Mouse (Mus musculus) ovary, postnatal 10 days (tissue): Measurements from ENCODE around the gene Fggy.

Experiments
- DNase-seq: peaks from one replicate; pipeline ENCODE4 v3.0.0; 2022; ENCODE audit warnings: low spot score

The Fggy gene

GRCm38 (mm10) chr4:95666284-95666889, 109.1 kb downstream of the Fggy start:
- DNase-seq: no peak

GRCm38 (mm10) chr4:95666896-95667295, 109.6 kb downstream of the Fggy start:
- no peak for DNase-seq

GRCm38 (mm10) chr4:95667595-95667994, 110.3 kb downstream of the Fggy start:
- no peak for DNase-seq

GRCm38 (mm10) chr4:95668543-95668942, 111.2 kb downstream of the Fggy start:
- no peak for DNase-seq

DNA sequence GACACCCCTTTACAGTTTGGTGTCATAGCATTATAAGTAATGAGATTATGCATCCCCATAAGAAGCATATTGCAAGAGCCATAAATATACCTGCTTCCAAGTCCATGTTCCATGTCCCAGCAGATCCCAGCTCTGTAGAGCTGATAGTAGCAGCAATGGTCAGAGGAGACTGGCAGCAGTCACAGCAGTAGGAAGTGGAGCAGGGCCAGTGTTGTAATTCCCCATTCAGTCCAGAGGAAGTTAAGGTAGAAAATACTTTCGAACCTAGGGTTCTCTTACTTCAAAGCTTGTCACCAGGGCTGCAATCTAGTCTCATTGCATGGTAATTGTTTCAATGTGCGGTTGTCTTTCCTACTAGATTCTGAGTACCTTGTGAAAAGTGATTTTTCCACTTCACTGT, 112.0 kb downstream of the Fggy start:
- no peak for DNase-seq

DNA sequence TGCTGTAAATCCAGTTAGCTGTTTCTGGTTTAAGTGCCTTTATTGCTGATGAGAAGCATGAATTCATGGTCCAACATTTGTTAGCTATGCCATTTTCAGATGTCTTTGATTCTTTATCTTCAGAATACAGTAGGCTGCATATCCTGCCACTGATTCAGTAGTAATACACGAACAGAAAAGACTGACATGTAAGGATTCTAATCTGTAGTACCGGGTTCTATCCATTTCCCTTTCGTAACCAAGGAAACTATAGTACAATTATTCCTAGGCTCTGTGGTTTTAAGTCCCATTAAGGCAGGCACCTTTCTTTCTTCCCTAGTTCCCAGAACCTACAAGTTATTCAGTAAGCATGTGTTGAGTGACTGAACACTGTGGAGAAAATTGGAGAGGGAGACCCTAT, 113.3 kb downstream of the Fggy start:
- DNase-seq: no peak

- no peak for DNase-seq
Observed at GRCm38 (mm10) chr4:95672039-95672438, 114.7 kb downstream of the Fggy start.

DNA sequence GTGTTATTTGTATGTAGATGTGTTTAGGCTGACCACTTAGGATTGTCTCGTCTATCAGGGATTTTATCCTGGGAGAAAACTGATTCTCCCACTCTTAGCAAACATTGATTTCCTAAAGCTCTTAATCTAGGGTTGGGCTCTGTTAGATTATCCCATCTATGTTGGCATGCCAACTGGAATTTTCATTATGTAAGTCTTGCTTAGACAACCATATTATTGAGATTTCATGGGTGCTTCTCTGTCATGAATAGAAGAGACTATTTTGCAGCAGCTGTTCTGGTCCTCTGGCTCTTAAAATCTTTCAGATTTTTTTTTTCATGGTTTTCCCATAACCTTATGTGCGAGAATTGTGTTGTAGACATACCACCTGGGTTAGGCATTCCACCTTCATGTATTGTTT, 119.1 kb downstream of the Fggy start:
- no peak for DNase-seq

DNA sequence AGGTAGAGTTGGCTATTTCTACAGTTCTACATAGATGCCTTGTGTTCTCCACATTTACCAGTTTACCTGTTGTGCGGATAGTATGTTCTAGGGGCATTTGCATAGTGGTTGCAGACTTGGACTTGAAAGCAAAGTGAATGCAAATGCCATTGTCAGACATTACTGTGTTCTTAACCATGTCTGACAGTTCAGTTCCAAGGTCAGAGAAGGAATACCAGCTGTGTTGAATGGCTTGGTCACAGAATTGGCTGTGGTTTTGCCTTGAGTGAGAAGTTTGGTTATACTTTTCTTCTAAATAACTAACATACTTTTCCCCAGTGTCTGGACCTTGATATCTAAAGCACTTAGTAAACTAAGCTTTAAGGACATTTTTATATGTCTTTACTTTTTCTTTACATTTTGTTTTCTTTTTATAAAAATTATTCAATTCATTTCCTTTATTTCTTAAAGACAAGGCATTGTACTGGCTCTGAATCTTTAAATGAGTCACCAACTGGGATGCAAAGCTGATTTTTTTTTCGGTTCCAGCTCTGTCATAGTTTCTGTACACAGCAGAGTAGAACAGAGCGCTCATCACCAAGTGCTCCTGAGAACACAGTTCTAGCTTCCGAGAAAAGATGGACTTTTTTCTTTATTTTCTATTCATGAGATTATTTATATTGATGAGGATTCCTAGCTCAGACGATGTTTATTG, 123.6 kb downstream of the Fggy start:
- no peak for DNase-seq

DNA sequence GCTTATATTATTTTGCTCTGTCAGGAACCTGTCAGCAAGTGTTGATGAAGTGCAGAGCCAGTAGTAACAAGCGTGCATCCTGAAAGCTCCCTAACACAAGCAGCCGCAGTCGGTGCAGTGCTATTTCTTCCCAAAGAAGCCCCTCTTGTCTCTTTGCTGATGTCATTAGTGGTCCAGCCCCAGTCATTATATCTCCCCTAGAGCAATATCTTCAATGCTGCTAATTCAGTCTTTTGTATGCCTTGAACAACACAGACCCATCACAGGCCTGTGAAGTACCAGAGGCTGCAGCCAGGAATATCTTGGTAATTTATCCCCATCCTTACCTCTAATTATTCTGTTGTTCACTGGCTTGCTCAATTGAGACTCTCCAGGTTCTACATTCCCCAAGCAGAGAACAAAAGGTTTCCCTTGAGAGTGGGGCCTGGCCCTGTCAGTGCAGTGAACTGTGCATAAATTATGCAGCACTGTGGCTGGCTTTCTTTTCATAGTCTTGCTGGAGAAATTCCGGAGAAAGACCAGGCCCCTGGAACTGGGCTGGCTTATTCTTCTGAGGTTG, 127.3 kb downstream of the Fggy start:
- no peak for DNase-seq

- no peak for DNase-seq
Observed at GRCm38 (mm10) chr4:95686775-95687174, 129.5 kb downstream of the Fggy start.

DNA sequence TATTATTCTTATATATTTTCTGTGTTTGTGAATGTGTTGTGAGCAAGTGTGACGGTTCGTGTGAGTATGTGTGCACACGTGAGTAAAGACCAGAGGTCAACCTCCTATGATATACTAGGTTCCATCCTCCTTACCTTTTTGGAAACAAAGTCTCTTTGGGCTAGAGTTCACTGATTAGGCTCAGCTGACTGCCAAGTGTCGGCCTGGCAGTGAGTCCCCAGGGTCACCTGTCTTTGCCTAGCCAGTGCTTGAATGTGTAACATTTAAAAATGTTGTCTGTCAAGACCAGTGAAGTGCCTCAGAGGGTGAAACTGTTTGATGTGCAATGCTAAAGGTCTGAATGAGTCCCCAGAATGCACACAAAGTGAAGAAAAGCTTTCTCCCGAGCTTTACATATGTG, 130.0 kb downstream of the Fggy start:
- no peak for DNase-seq

- no peak for DNase-seq
Observed at GRCm38 (mm10) chr4:95688159-95688558, 130.9 kb downstream of the Fggy start.

- DNase-seq: no peak
Observed at GRCm38 (mm10) chr4:95700366-95700765, 143.1 kb downstream of the Fggy start.

DNA sequence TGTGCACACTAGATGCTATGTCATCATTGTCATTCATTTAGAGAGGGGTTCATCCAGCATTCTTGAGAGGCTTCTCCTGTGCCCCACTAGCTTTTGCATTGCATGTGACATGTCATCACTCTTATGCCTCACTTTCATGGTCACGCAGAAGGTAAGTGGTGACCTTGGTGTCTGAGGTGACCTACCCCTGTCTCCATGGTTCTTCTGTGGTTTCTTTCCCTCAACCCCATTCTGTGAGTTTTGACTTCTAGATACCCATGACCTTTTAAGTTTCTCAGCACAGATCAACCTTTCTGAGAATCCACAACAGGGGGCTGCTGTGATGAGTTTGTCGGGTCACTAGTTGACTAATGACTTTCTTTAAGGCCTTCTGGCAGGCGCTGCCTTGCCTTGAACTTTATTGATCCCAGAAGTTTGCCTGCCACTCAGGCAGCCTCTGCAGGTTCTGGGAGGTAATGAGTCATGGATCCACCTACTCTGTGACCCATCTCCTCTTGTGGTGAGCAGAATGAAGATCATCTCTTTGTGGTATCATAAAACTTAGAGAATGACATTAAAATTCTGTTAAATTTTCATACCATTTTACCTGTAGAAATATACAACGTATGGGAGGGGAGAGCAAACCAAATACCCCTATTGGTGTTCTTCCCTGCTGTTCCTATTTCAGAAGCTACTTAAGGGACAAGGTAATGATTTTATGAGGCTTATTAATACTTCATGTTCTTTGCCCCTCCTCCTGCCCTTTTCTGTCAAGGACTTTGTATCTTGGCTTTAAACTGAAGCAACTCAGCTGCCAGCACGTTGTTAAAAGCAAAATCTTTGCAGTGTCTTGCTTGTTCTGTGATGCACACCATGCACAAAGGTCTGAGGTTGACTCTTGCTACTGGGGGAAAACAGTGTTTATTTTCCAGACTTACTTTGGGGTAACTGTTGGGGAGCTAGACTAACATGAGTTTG, 150.9 kb downstream of the Fggy start:
- no peak for DNase-seq

- DNase-seq: no peak
Observed at GRCm38 (mm10) chr4:95709750-95710149, 152.4 kb downstream of the Fggy start.

DNA sequence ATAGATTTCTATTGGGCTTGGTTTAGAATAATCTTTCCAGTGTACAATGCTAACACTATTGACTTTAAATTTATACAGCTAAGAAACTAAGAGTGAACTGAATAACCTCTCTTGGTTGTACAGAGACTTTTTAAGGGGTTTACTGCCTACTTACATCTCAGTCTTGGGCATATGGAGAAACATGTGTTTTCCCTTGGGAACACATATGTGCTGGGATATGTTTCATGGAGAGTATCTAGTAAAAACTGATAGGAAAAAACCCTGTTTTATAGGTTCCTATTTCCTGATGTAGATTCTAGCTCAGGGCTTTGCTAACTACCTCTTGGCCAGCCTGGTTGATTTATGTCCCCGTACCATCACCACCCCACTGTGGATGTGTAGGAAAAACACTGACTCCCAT, 155.5 kb downstream of the Fggy start:
- no peak for DNase-seq

- no peak for DNase-seq
Observed at GRCm38 (mm10) chr4:95713271-95713670, 156.0 kb downstream of the Fggy start.

GRCm38 (mm10) chr4:95716137-95716536, 158.8 kb downstream of the Fggy start:
- no peak for DNase-seq

- DNase-seq: no peak
Observed at GRCm38 (mm10) chr4:95723615-95724014, 166.3 kb downstream of the Fggy start.

DNA sequence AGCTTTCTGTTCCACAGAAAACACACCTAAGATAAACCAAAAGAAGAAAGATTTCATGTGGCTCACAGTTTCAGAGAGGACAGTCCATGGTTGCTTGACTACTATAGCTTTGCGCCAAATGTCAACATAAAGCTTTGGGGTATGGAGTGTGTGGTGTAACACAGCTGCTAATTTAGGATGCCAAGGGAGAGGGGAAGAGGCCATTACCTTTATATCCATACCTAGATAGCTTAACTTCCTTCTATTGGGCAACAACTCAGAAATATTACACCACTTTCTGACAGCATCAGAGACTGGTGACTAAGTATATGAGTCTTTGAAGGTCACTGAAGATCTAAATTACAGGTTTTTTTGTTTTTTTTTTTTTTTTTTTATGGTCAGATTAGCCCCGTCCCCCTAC, 169.1 kb downstream of the Fggy start:
- no peak for DNase-seq

DNA sequence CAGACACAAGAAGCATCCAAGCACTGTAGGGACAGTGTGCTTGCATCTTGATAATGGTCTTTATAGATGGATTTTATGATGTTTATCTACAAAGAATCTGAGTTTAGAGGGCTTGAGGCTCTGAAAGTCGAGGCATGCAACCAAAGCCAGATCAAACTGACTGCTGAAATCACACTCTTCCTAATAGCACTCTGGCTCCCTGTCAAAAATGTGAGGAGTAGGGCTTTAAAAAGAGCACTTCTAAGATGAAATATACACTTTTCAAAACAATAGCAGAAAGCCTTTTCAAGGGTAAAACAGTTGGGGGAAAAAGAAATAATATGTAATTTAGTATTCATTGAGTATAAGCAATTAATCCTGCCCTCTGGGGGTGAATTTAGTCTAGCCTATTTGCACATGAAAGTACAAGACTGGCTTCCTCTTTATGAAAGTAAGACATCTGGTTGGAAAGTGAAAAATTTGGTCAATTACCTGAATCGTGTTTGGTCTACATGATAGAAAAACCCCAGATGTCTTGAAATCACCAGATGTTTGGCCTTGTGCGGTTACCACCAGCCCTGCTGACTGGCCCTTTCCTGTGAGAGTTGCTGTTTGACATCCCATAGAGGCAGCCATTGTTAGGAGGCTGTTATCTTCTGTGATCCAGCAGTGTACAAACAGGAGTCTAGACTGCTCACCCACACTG, 172.0 kb downstream of the Fggy start:
- DNase-seq: no peak
